Mouse (Mus musculus): ENCODE data around the gene Mapt.

GRCm38 (mm10) chr11:104272352-104272751 is 41.2 kb downstream of the Mapt start:
- TF ChIP-seq CTCF (IDR thresholded peaks at IDR 0.05; ENCODE audit: extremely low read depth, insufficient read length, insufficient replicate concordance, low read depth, low read length) (no peak), POLR2A (IDR thresholded peaks at IDR 0.05; ENCODE audit: low read depth, low read length) (no peak)
